Mouse (Mus musculus): ENCODE results near the gene Ppp1r21. TPM values are rescaled to one million over a fixed set of nuclear protein-coding genes. Genes with fewer than 3 reads are reported as not detected.

Ppp1r21 gene
- 0.12 and 0.13 TPM in 2 replicates for polyA plus RNA-seq (2012)

- no peaks in the 10 kb centered on the region for H3K36me3 ChIP-seq (ENCODE audit: control insufficient read depth)
- H3K9me3 ChIP-seq (ENCODE audit: control insufficient read depth, low read length), result no peaks in the 10 kb centered on the region
- H3K27me3 ChIP-seq (ENCODE audit: control insufficient read depth), result peaks cover 8% of the 10 kb centered on the region
- H3K4me1 ChIP-seq (ENCODE audit: control insufficient read depth), result peaks cover 24% of the 10 kb centered on the region
- TF ChIP-seq TAL1 (IDR thresholded peaks at IDR 0.05; ENCODE audit: low read length), result no peak
- H3K4me3 ChIP-seq (replicated peaks), result peak within 1 kb of the TSS; percentile 81
Observed at GRCm38 (mm10) chr17:88529519-88530235, at the start of gene Ppp1r21. TSS of gene Ppp1r21 (plus strand) at chr17:88530118.

GRCm38 (mm10) chr17:88480369-88480768, 49.5 kb upstream of the Ppp1r21 start:
- Histone ChIP-seq H3K9me3 (ENCODE audit: control insufficient read depth, low read length) (no peaks in the 10 kb centered on the region), H3K36me3 (ENCODE audit: control insufficient read depth) (peaks cover 30% of the 10 kb centered on the region), H3K27me3 (ENCODE audit: control insufficient read depth) (no peaks in the 10 kb centered on the region), H3K4me3 (replicated peaks) (no peak overlapping the region), H3K4me1 (ENCODE audit: control insufficient read depth) (peaks cover 32% of the 10 kb centered on the region)
- TF ChIP-seq GATA1 (IDR thresholded peaks at IDR 0.05; ENCODE audit: low read length) (no peak), TAL1 (IDR thresholded peaks at IDR 0.05; ENCODE audit: low read length) (no peak)

GRCm38 (mm10) chr17:88481062-88481461, 48.9 kb upstream of the Ppp1r21 start:
- Histone ChIP-seq H3K4me3 (replicated peaks) (no peak overlapping the region), H3K27me3 (ENCODE audit: control insufficient read depth) (no peaks in the 10 kb centered on the region), H3K36me3 (ENCODE audit: control insufficient read depth) (peaks cover 28% of the 10 kb centered on the region), H3K9me3 (ENCODE audit: control insufficient read depth, low read length) (no peaks in the 10 kb centered on the region), H3K4me1 (ENCODE audit: control insufficient read depth) (peaks cover 32% of the 10 kb centered on the region)
- TF ChIP-seq GATA1 (IDR thresholded peaks at IDR 0.05; ENCODE audit: low read length) (no peak), TAL1 (IDR thresholded peaks at IDR 0.05; ENCODE audit: low read length) (no peak)

GRCm38 (mm10) chr17:88481587-88481986, 48.3 kb upstream of the Ppp1r21 start:
- no peaks in the 10 kb centered on the region for H3K27me3 ChIP-seq (ENCODE audit: control insufficient read depth)
- TF ChIP-seq TAL1 (IDR thresholded peaks at IDR 0.05; ENCODE audit: low read length) (no peak), GATA1 (IDR thresholded peaks at IDR 0.05; ENCODE audit: low read length) (no peak)
- H3K36me3 ChIP-seq (ENCODE audit: control insufficient read depth), result peaks cover 29% of the 10 kb centered on the region
- no peak overlapping the region for H3K4me3 ChIP-seq (replicated peaks)
- peaks cover 34% of the 10 kb centered on the region for H3K4me1 ChIP-seq (ENCODE audit: control insufficient read depth)
- no peaks in the 10 kb centered on the region for H3K9me3 ChIP-seq (ENCODE audit: control insufficient read depth, low read length)

- Histone ChIP-seq H3K4me3 (replicated peaks) (no peak overlapping the region), H3K9me3 (ENCODE audit: control insufficient read depth, low read length) (no peaks in the 10 kb centered on the region), H3K27me3 (ENCODE audit: control insufficient read depth) (no peaks in the 10 kb centered on the region), H3K4me1 (ENCODE audit: control insufficient read depth) (peaks cover 26% of the 10 kb centered on the region), H3K36me3 (ENCODE audit: control insufficient read depth) (peaks cover 33% of the 10 kb centered on the region)
- TF ChIP-seq TAL1 (IDR thresholded peaks at IDR 0.05; ENCODE audit: low read length), result no peak
- no peak for TF ChIP-seq GATA1 (IDR thresholded peaks at IDR 0.05; ENCODE audit: low read length)
Observed at GRCm38 (mm10) chr17:88484539-88484938, 45.4 kb upstream of the Ppp1r21 start.

GRCm38 (mm10) chr17:88484951-88485350, 45.0 kb upstream of the Ppp1r21 start:
- Histone ChIP-seq H3K4me1 (ENCODE audit: control insufficient read depth) (peaks cover 23% of the 10 kb centered on the region), H3K9me3 (ENCODE audit: control insufficient read depth, low read length) (no peaks in the 10 kb centered on the region), H3K36me3 (ENCODE audit: control insufficient read depth) (peaks cover 34% of the 10 kb centered on the region), H3K27me3 (ENCODE audit: control insufficient read depth) (no peaks in the 10 kb centered on the region), H3K4me3 (replicated peaks) (no peak overlapping the region)
- TF ChIP-seq TAL1 (IDR thresholded peaks at IDR 0.05; ENCODE audit: low read length), result no peak
- TF ChIP-seq GATA1 (IDR thresholded peaks at IDR 0.05; ENCODE audit: low read length), result no peak

- no peaks in the 10 kb centered on the region for H3K27me3 ChIP-seq (ENCODE audit: control insufficient read depth)
- peaks cover 1% of the 10 kb centered on the region; the same call in 1 of the 2 replicates for H3K4me1 ChIP-seq (ENCODE audit: control insufficient read depth)
- H3K36me3 ChIP-seq (ENCODE audit: control insufficient read depth), result peaks cover 62% of the 10 kb centered on the region
- no peaks in the 10 kb centered on the region for H3K9me3 ChIP-seq (ENCODE audit: control insufficient read depth, low read length)
- H3K4me3 ChIP-seq (replicated peaks), result no peak overlapping the region
- TF ChIP-seq GATA1 (IDR thresholded peaks at IDR 0.05; ENCODE audit: low read length) (no peak), TAL1 (IDR thresholded peaks at IDR 0.05; ENCODE audit: low read length) (no peak)
Observed at GRCm38 (mm10) chr17:88490546-88490945, 39.4 kb upstream of the Ppp1r21 start.

- Histone ChIP-seq H3K27me3 (ENCODE audit: control insufficient read depth) (no peaks in the 10 kb centered on the region), H3K36me3 (ENCODE audit: control insufficient read depth) (peaks cover 56% of the 10 kb centered on the region), H3K4me3 (replicated peaks) (no peak overlapping the region), H3K4me1 (ENCODE audit: control insufficient read depth) (no peaks in the 10 kb centered on the region), H3K9me3 (ENCODE audit: control insufficient read depth, low read length) (no peaks in the 10 kb centered on the region)
- TF ChIP-seq TAL1 (IDR thresholded peaks at IDR 0.05; ENCODE audit: low read length), result no peak
- no peak for TF ChIP-seq GATA1 (IDR thresholded peaks at IDR 0.05; ENCODE audit: low read length)
Observed at GRCm38 (mm10) chr17:88491366-88492106, 38.4 kb upstream of the Ppp1r21 start.

GRCm38 (mm10) chr17:88492107-88492460, 37.8 kb upstream of the Ppp1r21 start:
- no peaks in the 10 kb centered on the region for H3K27me3 ChIP-seq (ENCODE audit: control insufficient read depth)
- no peak overlapping the region for H3K4me3 ChIP-seq (replicated peaks)
- H3K4me1 ChIP-seq (ENCODE audit: control insufficient read depth), result no peaks in the 10 kb centered on the region
- H3K36me3 ChIP-seq (ENCODE audit: control insufficient read depth), result peaks cover 53% of the 10 kb centered on the region
- TF ChIP-seq TAL1 (IDR thresholded peaks at IDR 0.05; ENCODE audit: low read length) (no peak), GATA1 (IDR thresholded peaks at IDR 0.05; ENCODE audit: low read length) (no peak)
- H3K9me3 ChIP-seq (ENCODE audit: control insufficient read depth, low read length), result no peaks in the 10 kb centered on the region

Data from erythroblast, embryonic 14.5 days (primary cell).